Mouse (Mus musculus): ENCODE data around the gene Akap8l. TPM values are rescaled to one million over a fixed set of nuclear protein-coding genes. Genes with fewer than 3 reads are reported as not detected.

The Akap8l gene
- polyA plus RNA-seq, 1 experiment from 2014 or later: 124 TPM

DNA sequence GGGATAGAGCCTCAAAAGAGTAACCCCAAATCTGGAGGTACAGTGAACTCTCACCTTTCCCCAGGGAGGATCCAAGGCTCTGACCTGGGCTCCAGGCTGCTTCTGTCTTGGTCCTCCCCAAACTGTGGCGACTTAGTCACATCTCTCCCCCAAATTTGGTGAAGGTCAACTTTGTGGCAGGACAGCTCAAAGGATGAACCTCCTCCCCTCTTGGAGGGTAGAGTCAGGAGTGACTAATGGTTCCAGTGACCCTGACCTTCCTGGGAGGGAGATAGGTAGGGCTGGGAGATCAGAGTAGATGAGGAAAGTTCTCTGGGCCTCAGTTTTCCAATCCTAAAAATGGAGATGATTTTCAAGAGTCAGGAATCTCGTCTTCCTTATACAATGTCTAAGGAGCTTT, 28.4 kb upstream of the Akap8l start:
- no peak for ATAC-seq (ENCODE audit: low FRiP score, low TSS enrichment)
- H3K4me2 ChIP-seq (replicated peaks; ENCODE audit: low read depth, low read length): no peak overlapping the region
- no peaks in the 10 kb centered on the region for H3K27me3 ChIP-seq (ENCODE audit: insufficient read depth, low read length)
- peaks cover 9% of the 10 kb centered on the region for H3K36me3 ChIP-seq (ENCODE audit: insufficient read depth, low read length)
- 66% methylated on average over 2 of the region's 2 CpGs for WGBS
- H3K9ac ChIP-seq (replicated peaks; ENCODE audit: low read length): no peak overlapping the region
- no peak overlapping the region for H3K4me3 ChIP-seq (ENCODE audit: low read length)
- H3K9me3 ChIP-seq (ENCODE audit: low read length): no peaks in the 10 kb centered on the region
- no peak overlapping the region for H3K27ac ChIP-seq (ENCODE audit: low read length)
- peaks cover 11% of the 10 kb centered on the region for H3K4me1 ChIP-seq (ENCODE audit: insufficient read depth, low read length)

DNA sequence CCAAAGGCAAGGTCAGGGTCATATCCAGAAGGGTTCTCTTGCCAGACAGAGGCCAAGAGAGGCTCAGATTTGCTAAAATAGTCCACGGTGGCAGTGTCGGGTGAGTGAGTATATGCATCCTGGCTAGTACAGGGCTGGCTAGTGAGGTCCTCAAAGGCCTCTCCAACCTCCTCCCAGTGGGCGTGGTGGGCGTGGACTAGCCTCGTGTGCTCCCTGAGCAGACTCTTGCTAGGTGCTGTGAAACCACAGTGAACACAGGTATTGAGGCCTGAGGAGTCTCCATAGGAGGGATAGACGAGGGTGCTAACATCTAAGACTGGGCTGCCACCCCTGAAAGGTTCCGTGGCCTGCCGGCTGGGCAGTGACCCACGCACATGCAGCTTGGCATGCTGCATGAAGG, 26.7 kb upstream of the Akap8l start:
- Histone ChIP-seq H3K4me2 (replicated peaks; ENCODE audit: low read depth, low read length) (no peak overlapping the region), H3K9me3 (ENCODE audit: low read length) (no peaks in the 10 kb centered on the region), H3K9ac (replicated peaks; ENCODE audit: low read length) (no peak overlapping the region), H3K4me1 (ENCODE audit: insufficient read depth, low read length) (peaks cover 11% of the 10 kb centered on the region), H3K36me3 (ENCODE audit: insufficient read depth, low read length) (peaks cover 9% of the 10 kb centered on the region; the same call in 1 of the 2 replicates), H3K27me3 (ENCODE audit: insufficient read depth, low read length) (no peaks in the 10 kb centered on the region), H3K27ac (ENCODE audit: low read length) (no peak overlapping the region), H3K4me3 (ENCODE audit: low read length) (no peak overlapping the region)
- ATAC-seq (ENCODE audit: low FRiP score, low TSS enrichment): 0 out of 2 replicates have a peak, but pooled peaks have one; percentile 19
- 73% methylated on average over 9 of the region's 9 CpGs for WGBS

DNA sequence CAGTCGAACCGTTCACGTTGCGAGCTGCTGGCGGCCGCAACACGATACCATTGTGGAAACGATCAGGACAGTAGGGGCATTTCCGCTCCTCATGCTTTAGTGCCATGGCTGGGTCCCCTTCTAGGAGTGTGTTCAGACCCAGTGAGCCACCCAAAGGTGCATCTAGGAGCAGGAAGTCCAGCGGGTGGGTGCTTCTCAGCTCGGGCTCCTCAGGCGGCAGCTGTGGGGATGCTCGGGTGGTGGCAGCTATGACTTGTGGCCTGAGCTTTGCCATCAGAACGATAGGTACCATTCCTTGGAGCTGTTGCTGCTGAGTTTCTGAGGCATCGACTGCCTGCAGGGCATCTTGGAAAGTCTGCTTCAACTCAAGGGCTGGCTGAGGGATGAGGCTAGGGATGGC, 26.1 kb upstream of the Akap8l start:
- WGBS: 63% methylated on average over 15 of the region's 15 CpGs
- no peak for ATAC-seq (ENCODE audit: low FRiP score, low TSS enrichment)

DNA sequence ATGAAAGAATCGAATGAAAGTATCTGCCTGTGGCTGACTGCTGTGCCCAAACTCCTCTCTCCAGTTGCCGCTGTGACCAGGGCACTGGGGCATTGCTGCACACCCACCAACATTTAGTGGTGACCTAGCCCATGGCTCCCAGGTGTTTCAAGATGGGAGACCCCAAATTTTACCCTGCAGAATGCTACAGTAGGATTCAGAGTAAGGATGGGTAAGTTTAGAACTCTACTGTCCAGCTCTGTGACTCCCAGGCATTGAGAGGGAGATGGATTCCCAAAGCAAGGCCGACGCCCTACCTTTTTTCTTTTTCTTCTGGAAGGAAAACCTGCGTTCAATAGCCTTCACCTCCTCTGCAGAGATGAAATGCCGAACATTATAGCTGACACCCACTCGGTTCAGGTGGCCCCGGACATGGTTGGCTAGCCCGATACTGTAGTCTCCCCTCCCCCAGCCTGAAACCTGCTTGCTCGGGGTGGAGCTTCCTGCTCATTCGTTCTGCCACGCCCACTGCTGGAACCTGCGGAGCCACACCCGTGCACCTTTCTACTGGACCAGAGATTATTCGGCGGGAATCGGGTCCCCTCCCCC, 18.7 kb upstream of the Akap8l start:
- Histone ChIP-seq H3K27ac (ENCODE audit: low read length) (peak overlapping the region; percentile 74), H3K36me3 (ENCODE audit: insufficient read depth, low read length) (no peaks in the 10 kb centered on the region), H3K9me3 (ENCODE audit: low read length) (no peaks in the 10 kb centered on the region), H3K4me3 (ENCODE audit: low read length) (peak overlapping the region; percentile 37), H3K4me1 (ENCODE audit: insufficient read depth, low read length) (peaks cover 15% of the 10 kb centered on the region), H3K4me2 (replicated peaks; ENCODE audit: low read depth, low read length) (peak overlapping the region; percentile 49), H3K9ac (replicated peaks; ENCODE audit: low read length) (peak overlapping the region; percentile 56), H3K27me3 (ENCODE audit: insufficient read depth, low read length) (no peaks in the 10 kb centered on the region)
- WGBS: 15% methylated on average over 11 of the region's 17 CpGs
- ATAC-seq (ENCODE audit: low FRiP score, low TSS enrichment): peak; percentile 47; the same call in 1 of the 2 replicates

More for the DNA sequence above, 26.1 kb upstream of the Akap8l start:
- no peak overlapping the region for H3K4me2 ChIP-seq (replicated peaks; ENCODE audit: low read depth, low read length)
- no peaks in the 10 kb centered on the region for H3K27me3 ChIP-seq (ENCODE audit: insufficient read depth, low read length)
- H3K4me1 ChIP-seq (ENCODE audit: insufficient read depth, low read length): peaks cover 11% of the 10 kb centered on the region
- H3K4me3 ChIP-seq (ENCODE audit: low read length): no peak overlapping the region
- H3K9me3 ChIP-seq (ENCODE audit: low read length): no peaks in the 10 kb centered on the region
- peaks cover 9% of the 10 kb centered on the region; the same call in 1 of the 2 replicates for H3K36me3 ChIP-seq (ENCODE audit: insufficient read depth, low read length)
- H3K9ac ChIP-seq (replicated peaks; ENCODE audit: low read length): no peak overlapping the region
- H3K27ac ChIP-seq (ENCODE audit: low read length): no peak overlapping the region

DNA sequence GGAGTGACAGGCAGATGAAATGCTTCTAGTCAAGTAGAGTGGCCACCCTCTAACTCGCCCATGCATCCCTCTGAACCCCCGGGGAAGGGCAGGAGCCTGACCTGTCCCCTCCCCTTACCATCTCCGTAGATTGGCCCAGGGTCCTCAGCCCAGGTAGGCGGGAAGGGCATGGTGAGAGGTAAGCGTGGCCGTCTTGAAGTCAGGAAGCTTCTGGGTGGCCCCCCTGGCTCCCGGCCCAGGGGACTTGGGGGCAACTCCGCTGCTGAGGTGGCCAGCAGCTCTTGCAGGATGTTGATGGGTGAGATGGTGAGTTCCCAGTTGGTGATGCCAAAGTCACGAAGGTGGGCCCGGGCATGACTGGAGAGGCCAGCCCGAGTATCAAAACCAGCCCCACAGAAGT, 17.3 kb upstream of the Akap8l start:
- H3K27ac ChIP-seq (ENCODE audit: low read length): no peak overlapping the region
- ATAC-seq (ENCODE audit: low FRiP score, low TSS enrichment): no peak
- no peak overlapping the region for H3K4me2 ChIP-seq (replicated peaks; ENCODE audit: low read depth, low read length)
- no peaks in the 10 kb centered on the region for H3K36me3 ChIP-seq (ENCODE audit: insufficient read depth, low read length)
- no peak overlapping the region for H3K4me3 ChIP-seq (ENCODE audit: low read length)
- H3K4me1 ChIP-seq (ENCODE audit: insufficient read depth, low read length): peaks cover 23% of the 10 kb centered on the region
- no peak overlapping the region for H3K9ac ChIP-seq (replicated peaks; ENCODE audit: low read length)
- 91% methylated on average over 11 of the region's 11 CpGs for WGBS
- H3K9me3 ChIP-seq (ENCODE audit: low read length): no peaks in the 10 kb centered on the region
- no peaks in the 10 kb centered on the region for H3K27me3 ChIP-seq (ENCODE audit: insufficient read depth, low read length)

DNA sequence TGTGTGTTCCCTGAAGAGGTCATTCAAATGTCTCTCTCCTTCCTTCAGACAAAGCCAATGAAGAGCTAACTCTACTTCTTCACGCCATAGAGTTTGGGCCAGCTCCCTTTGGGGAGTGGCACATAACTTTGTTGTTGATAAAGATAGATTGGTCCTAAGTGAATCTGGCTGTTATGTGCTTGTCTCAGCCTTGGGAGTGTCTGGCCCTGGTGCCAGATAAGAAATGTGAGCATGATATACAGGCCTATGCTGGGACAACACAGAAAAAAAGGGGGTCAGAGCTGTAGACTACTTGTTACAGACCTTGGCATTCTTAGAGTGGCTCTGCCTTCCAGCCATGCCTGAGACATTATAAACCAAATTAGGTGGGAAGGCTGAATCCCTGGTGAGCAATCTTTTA, 14.9 kb upstream of the Akap8l start:
- peak overlapping the region; percentile 43; the same call in 1 of the 2 replicates for H3K27ac ChIP-seq (ENCODE audit: low read length)
- WGBS: 78% methylated on average over 1 of the region's 1 CpGs
- H3K4me2 ChIP-seq (replicated peaks; ENCODE audit: low read depth, low read length): peak overlapping the region; percentile 60; the same call in 1 of the 2 replicates
- no peaks in the 10 kb centered on the region for H3K9me3 ChIP-seq (ENCODE audit: low read length)
- H3K9ac ChIP-seq (replicated peaks; ENCODE audit: low read length): no peak overlapping the region
- H3K27me3 ChIP-seq (ENCODE audit: insufficient read depth, low read length): no peaks in the 10 kb centered on the region
- no peak for ATAC-seq (ENCODE audit: low FRiP score, low TSS enrichment)
- peaks cover 18% of the 10 kb centered on the region for H3K36me3 ChIP-seq (ENCODE audit: insufficient read depth, low read length)
- H3K4me1 ChIP-seq (ENCODE audit: insufficient read depth, low read length): peaks cover 31% of the 10 kb centered on the region
- no peak overlapping the region for H3K4me3 ChIP-seq (ENCODE audit: low read length)

DNA sequence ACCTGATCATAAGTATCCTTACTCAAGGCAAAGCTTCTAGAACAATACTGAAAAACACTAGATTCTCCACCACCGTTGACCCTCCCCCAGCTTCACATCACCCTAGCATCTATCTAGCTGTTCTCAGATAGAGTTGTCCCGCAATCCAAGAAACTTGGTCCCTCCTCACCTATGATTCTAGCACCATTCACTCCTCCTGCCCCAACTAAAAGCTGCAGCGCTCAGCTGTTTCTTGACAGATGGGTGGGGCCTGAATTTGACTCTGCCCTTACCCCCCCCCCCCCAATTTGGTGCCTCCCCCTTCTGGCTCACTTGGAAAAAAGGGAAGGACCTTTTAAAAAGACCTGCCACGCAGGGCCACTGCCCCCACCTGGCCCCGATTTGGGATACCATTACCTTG, 14.4 kb upstream of the Akap8l start:
- ATAC-seq (ENCODE audit: low FRiP score, low TSS enrichment): peak; percentile 8; the same call in 1 of the 2 replicates
- Histone ChIP-seq H3K4me3 (ENCODE audit: low read length) (peak overlapping the region; percentile 99), H3K27ac (ENCODE audit: low read length) (peak overlapping the region; percentile 86), H3K36me3 (ENCODE audit: insufficient read depth, low read length) (peaks cover 22% of the 10 kb centered on the region), H3K9me3 (ENCODE audit: low read length) (no peaks in the 10 kb centered on the region), H3K4me1 (ENCODE audit: insufficient read depth, low read length) (peaks cover 31% of the 10 kb centered on the region), H3K4me2 (replicated peaks; ENCODE audit: low read depth, low read length) (peak overlapping the region; percentile 60), H3K9ac (replicated peaks; ENCODE audit: low read length) (peak overlapping the region; percentile 95), H3K27me3 (ENCODE audit: insufficient read depth, low read length) (no peaks in the 10 kb centered on the region)
- WGBS: 44% methylated on average over 5 of the region's 5 CpGs

DNA sequence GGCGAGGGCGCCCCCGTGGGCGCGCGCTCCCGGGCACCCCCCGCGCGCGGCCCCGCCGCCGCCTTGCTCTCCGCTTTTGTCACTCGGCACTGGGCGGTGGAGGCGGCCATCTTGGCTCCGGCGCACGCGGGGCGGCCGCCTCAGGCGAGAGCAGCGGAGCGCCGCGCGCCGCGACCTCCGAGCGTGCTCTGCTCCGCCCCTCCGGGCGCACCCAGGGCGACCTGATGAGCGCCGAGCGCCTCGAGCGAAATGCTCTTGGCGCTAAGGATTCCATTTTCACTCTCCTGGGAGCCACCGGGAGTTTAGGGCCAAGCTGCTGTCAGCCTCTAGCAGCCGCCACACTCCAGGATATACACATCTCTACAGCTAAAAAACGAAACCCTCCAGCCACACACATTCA, 13.9 kb upstream of the Akap8l start:
- peaks cover 31% of the 10 kb centered on the region for H3K4me1 ChIP-seq (ENCODE audit: insufficient read depth, low read length)
- ATAC-seq (ENCODE audit: low FRiP score, low TSS enrichment): peak; percentile 90
- no peaks in the 10 kb centered on the region for H3K27me3 ChIP-seq (ENCODE audit: insufficient read depth, low read length)
- WGBS: under 1% methylated on average over 36 of the region's 47 CpGs
- H3K4me3 ChIP-seq (ENCODE audit: low read length): peak overlapping the region; percentile 99
- peak overlapping the region; percentile 85 for H3K4me2 ChIP-seq (replicated peaks; ENCODE audit: low read depth, low read length)
- H3K27ac ChIP-seq (ENCODE audit: low read length): peak overlapping the region; percentile 86
- no peaks in the 10 kb centered on the region for H3K9me3 ChIP-seq (ENCODE audit: low read length)
- H3K9ac ChIP-seq (replicated peaks; ENCODE audit: low read length): peak overlapping the region; percentile 95
- H3K36me3 ChIP-seq (ENCODE audit: insufficient read depth, low read length): peaks cover 27% of the 10 kb centered on the region

DNA sequence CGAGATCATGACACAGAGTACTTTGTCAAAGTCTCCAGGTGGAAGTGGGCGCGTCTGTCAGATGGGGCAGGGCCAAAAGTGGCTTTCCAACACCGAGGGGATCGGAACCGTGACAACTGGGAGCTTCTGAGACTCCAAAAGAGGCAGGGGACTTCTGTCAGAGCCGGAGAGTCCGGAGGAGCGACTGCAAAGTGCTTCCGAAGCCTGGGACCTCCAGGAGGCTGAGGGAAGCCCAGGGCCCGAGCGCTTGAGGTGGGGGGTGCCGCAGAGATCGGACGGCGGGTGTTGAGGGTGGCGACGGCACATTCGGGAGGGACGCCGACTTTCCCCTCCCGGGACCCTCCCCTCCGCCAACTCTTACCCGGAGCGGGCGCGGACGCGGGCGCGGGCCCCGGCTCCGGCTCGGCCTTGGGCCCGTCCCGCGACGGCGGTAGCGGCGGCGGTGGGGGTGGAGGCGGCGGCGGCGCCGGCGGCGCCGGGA, 13.5 kb upstream of the Akap8l start:
- Histone ChIP-seq H3K4me2 (replicated peaks; ENCODE audit: low read depth, low read length) (peak overlapping the region; percentile 85), H3K27ac (ENCODE audit: low read length) (peak overlapping the region; percentile 63), H3K4me1 (ENCODE audit: insufficient read depth, low read length) (peaks cover 30% of the 10 kb centered on the region), H3K4me3 (ENCODE audit: low read length) (peak overlapping the region; percentile 99), H3K27me3 (ENCODE audit: insufficient read depth, low read length) (no peaks in the 10 kb centered on the region), H3K36me3 (ENCODE audit: insufficient read depth, low read length) (peaks cover 32% of the 10 kb centered on the region), H3K9ac (replicated peaks; ENCODE audit: low read length) (peak overlapping the region; percentile 95), H3K9me3 (ENCODE audit: low read length) (no peaks in the 10 kb centered on the region)
- peak; percentile 44 for ATAC-seq (ENCODE audit: low FRiP score, low TSS enrichment)
- WGBS: 0% methylated on average over 26 of the region's 50 CpGs

DNA sequence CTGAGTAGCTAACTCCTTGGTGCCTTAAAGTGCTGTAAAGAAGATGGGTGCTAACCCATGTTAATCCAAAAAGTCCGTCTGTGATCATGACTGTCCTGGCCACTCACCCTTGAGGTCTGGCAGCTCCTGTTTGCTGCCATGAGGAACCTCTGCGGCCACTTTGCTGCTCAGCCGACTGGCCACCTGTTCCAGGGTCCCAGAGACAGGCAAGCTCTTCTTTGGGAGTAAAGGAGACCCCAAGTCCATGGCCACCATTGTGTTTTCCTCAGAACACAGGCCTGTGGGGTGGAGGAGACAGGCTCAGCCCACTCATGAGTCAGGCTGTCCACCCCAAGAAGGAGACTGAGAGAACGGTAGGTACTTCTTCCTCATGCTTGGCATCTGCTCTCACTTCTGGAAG, 12.3 kb upstream of the Akap8l start:
- H3K9me3 ChIP-seq (ENCODE audit: low read length): no peaks in the 10 kb centered on the region
- H3K36me3 ChIP-seq (ENCODE audit: insufficient read depth, low read length): peaks cover 43% of the 10 kb centered on the region
- H3K27me3 ChIP-seq (ENCODE audit: insufficient read depth, low read length): no peaks in the 10 kb centered on the region
- no peak overlapping the region for H3K27ac ChIP-seq (ENCODE audit: low read length)
- peaks cover 25% of the 10 kb centered on the region for H3K4me1 ChIP-seq (ENCODE audit: insufficient read depth, low read length)
- WGBS: 77% methylated on average over 4 of the region's 4 CpGs
- peak overlapping the region; percentile 95; the same call in 1 of the 2 replicates for H3K9ac ChIP-seq (replicated peaks; ENCODE audit: low read length)
- H3K4me2 ChIP-seq (replicated peaks; ENCODE audit: low read depth, low read length): peak overlapping the region; percentile 85
- ATAC-seq (ENCODE audit: low FRiP score, low TSS enrichment): no peak
- H3K4me3 ChIP-seq (ENCODE audit: low read length): peak overlapping the region; percentile 99
